Mouse (Mus musculus) urinary bladder, postnatal 36 days (tissue): ENCODE results near the gene Tob1.
A peak's percentile ranks its signal among the peaks of the same experiment; 100 is the strongest.

ENCODE experiments used
- DNase-seq, 2 experiments: peaks; one replicate each; pipeline ENCODE4 v3.0.0; 2022; ENCODE audit warnings: low spot score in 2 of 2, mixed read lengths in 1 of 2

Gene Tob1

GRCm38 (mm10) chr11:94198405-94199146 is 12.7 kb upstream of the Tob1 start:
- peak in 1 of 2 experiments; percentile 58 for DNase-seq

- DNase-seq = no peak
These were observed 11.5 kb upstream of the Tob1 start for GRCm38 (mm10) chr11:94199771-94200170.

GRCm38 (mm10) chr11:94200422-94200821 is 10.8 kb upstream of the Tob1 start:
- DNase-seq = no peak

- DNase-seq = no peak
These were observed 9.1 kb upstream of the Tob1 start for GRCm38 (mm10) chr11:94202106-94202505.

- no peak for DNase-seq
These were observed 8.2 kb upstream of the Tob1 start for GRCm38 (mm10) chr11:94203066-94203465.

- DNase-seq = no peak
These were observed 4.7 kb upstream of the Tob1 start for GRCm38 (mm10) chr11:94206398-94207114.

GRCm38 (mm10) chr11:94208811-94209675 is 2.2 kb upstream of the Tob1 start:
- no peak for DNase-seq

GRCm38 (mm10) chr11:94209695-94210131 is 1.5 kb upstream of the Tob1 start:
- DNase-seq = peak in 1 of 2 experiments; percentile 59

- DNase-seq = peak; percentile 81 to 92
These were observed 815 bp upstream of the Tob1 start for GRCm38 (mm10) chr11:94210191-94211086.

GRCm38 (mm10) chr11:94211651-94212488 is 616 bp downstream of the Tob1 start:
- DNase-seq = peak; percentile 58 to 69

GRCm38 (mm10) chr11:94212489-94212836 is 1.2 kb downstream of the Tob1 start:
- DNase-seq = no peak

- no peak for DNase-seq
These were observed 1.7 kb downstream of the Tob1 start for GRCm38 (mm10) chr11:94212997-94213396.

- no peak for DNase-seq
These were observed 2.7 kb downstream of the Tob1 start for GRCm38 (mm10) chr11:94213735-94214594.

- no peak for DNase-seq
These were observed 4.3 kb downstream of the Tob1 start for GRCm38 (mm10) chr11:94215581-94215980.

GRCm38 (mm10) chr11:94216247-94216646 is 5.0 kb downstream of the Tob1 start:
- DNase-seq = no peak

GRCm38 (mm10) chr11:94221257-94221656 is 10.0 kb downstream of the Tob1 start:
- DNase-seq = no peak

- no peak for DNase-seq
These were observed 12.3 kb downstream of the Tob1 start for GRCm38 (mm10) chr11:94223531-94223930.

GRCm38 (mm10) chr11:94225985-94226384 is 14.7 kb downstream of the Tob1 start:
- DNase-seq = peak; percentile 44 to 56

GRCm38 (mm10) chr11:94228416-94228815 is 17.2 kb downstream of the Tob1 start:
- DNase-seq = no peak
